Mouse (Mus musculus): Measurements from ENCODE around the gene Gm45618.

DNA sequence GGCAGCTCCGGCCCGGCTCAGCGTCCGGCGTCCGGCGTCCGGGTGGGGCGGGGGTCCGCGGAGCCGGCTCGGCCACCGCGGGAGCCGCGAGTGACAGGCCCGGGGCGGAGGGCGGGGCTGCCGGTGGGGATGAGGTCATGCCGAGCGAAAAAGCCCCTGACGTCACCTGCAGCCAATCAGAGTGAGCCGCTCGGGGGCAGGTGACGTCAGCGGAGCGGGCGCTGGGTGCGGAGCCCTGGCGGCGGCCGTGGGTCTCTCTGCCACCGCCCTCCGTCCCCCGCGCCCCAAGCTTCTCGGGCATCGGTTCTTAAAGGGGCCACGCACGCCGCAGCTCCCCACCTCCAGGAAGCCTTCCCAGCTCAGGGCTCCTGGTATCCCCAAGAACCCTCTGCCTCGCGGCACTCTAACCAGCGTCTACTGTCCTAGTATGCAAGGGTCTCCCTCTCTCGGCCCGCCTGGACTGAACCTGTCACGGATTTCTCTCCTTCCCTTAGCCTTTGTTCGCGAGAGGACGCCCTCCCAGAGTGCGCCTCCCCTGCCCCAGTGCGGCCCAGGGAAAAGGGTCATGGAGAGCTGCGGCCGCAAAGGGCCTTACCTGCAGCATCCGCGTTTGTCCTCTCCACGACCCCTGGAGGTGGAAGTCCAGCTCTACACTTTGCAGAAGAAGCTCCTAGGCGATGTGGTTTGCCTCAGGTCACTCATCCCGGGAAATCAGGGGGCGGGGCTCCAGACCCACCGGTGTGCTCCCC, 25.2 kb downstream of the Gm45618 start, which contains the start of gene Dusp8:
- TF ChIP-seq EP300 (IDR thresholded peaks at IDR 0.05; ENCODE audit: low read depth): no peak
- TF ChIP-seq CTCF (IDR thresholded peaks at IDR 0.05; ENCODE audit: low read depth): peak; percentile 50

All from heart, postnatal 0 days (tissue).